ENCODE assay signal across 8 mouse cellular contexts in genomic region chr16:92565708-92566107, GRCm38 (mm10).
DNase-seq lines count a peak whose midpoint lies in the region; ATAC-seq and TF ChIP-seq lines count a peak whose summit lies in the region.

No protein-coding gene starts in this region.

- H3K9me3 ChIP-seq in kidney, embryonic 14.5 days (ENCODE audit: control insufficient read depth, low read length) = no peaks in the 10 kb centered on the region
- H3K9me3 ChIP-seq in limb, embryonic 13.5 days = no peaks in the 10 kb centered on the region

- H3K36me3 ChIP-seq in kidney, embryonic 14.5 days (ENCODE audit: control insufficient read depth, insufficient read depth, low read length) = no peaks in the 10 kb centered on the region
- H3K36me3 ChIP-seq in limb, embryonic 13.5 days = no peaks in the 10 kb centered on the region
- H3K36me3 ChIP-seq in myocyte (ENCODE audit: control insufficient read depth, insufficient read depth) = no peaks in the 10 kb centered on the region

- peak; percentile 66 for ATAC-seq in kidney, embryonic 14.5 days (ENCODE audit: low FRiP score, low TSS enrichment)
- no peak for ATAC-seq in limb, embryonic 13.5 days (ENCODE audit: low FRiP score, low read depth)

- no peak overlapping the region for H3K4me3 ChIP-seq in kidney, embryonic 14.5 days (ENCODE audit: low read length)
- no peak overlapping the region for H3K4me3 ChIP-seq in limb, embryonic 13.5 days
- no peak overlapping the region for H3K4me3 ChIP-seq in myocyte

- 1% methylated on average over 6 of the region's 6 CpGs for WGBS in kidney, embryonic 14.5 days
- WGBS in limb, embryonic 13.5 days = 1% methylated on average over 6 of the region's 6 CpGs

- DNase-seq in 3T3-L1 (ENCODE audit: low read depth, low spot score) = peak; percentile 95
- DNase-seq in adrenal gland, adult 2 months = peak; percentile 80
- DNase-seq in embryo, embryonic 11 days = peak; percentile 84
- peak; percentile 57 for DNase-seq in gastrocnemius, postnatal 25 days
- peak; percentile 65 to 90 for DNase-seq in spleen, postnatal 4 days (ENCODE audit: low spot score in 2 of 2)

- H3K4me2 ChIP-seq in kidney, embryonic 14.5 days (replicated peaks; ENCODE audit: low read depth, low read length) = 0 out of 2 replicates have a peak overlapping the region, but pooled peaks have one; percentile 17
- H3K4me2 ChIP-seq in limb, embryonic 13.5 days (replicated peaks) = peak overlapping the region; percentile 47
- peak overlapping the region; percentile 71 for H3K4me2 ChIP-seq in myocyte (ENCODE audit: low read depth)

- 0 out of 2 replicates have a peak, but pooled peaks cover 3% of the 10 kb centered on the region for H3K27me3 ChIP-seq in kidney, embryonic 14.5 days (ENCODE audit: control insufficient read depth, insufficient read depth, low read length)
- peaks cover 22% of the 10 kb centered on the region for H3K27me3 ChIP-seq in limb, embryonic 13.5 days
- H3K27me3 ChIP-seq in myocyte (ENCODE audit: control insufficient read depth, insufficient read depth, insufficient read length) = no peaks in the 10 kb centered on the region

- no peaks in the 10 kb centered on the region for H3K4me1 ChIP-seq in kidney, embryonic 14.5 days (ENCODE audit: control insufficient read depth, insufficient read depth, low read length)
- H3K4me1 ChIP-seq in limb, embryonic 13.5 days = peaks cover 12% of the 10 kb centered on the region

- no peak overlapping the region for H3ac ChIP-seq in myocyte (ENCODE audit: control insufficient read depth, insufficient read length)

- no peak overlapping the region for H3K27ac ChIP-seq in kidney, embryonic 14.5 days (ENCODE audit: low read depth, low read length)
- no peak overlapping the region for H3K27ac ChIP-seq in limb, embryonic 13.5 days

- TF ChIP-seq POLR2A in myocyte (IDR thresholded peaks at IDR 0.05; ENCODE audit: insufficient read length, low read depth) = no peak

- no peak overlapping the region for H3K9ac ChIP-seq in kidney, embryonic 14.5 days (ENCODE audit: low read depth, low read length)
- H3K9ac ChIP-seq in limb, embryonic 13.5 days = no peak overlapping the region

- no peaks in the 10 kb centered on the region for H3K79me2 ChIP-seq in myocyte (ENCODE audit: control insufficient read depth, insufficient read depth)

TF ChIP-seq in myocyte, 11 proteins besides CTCF, POLR2A, EP300 and RAD21:
- TF ChIP-seq USF1 (IDR thresholded peaks at IDR 0.05; ENCODE audit: low read depth) (no peak), MYOG (IDR thresholded peaks at IDR 0.05; ENCODE audit: control insufficient read depth in 1 of 3, insufficient read depth in 1 of 3, insufficient read length in 2 of 3, low read depth in 2 of 3) (no peak), CEBPB (IDR thresholded peaks at IDR 0.05; ENCODE audit: insufficient read depth, poor library complexity, severe bottlenecking) (no peak), MYOD1 (IDR thresholded peaks at IDR 0.05; ENCODE audit: control insufficient read depth in 1 of 3, insufficient read length in 2 of 3, low read depth in 2 of 3) (no peak), SRF (IDR thresholded peaks at IDR 0.05; ENCODE audit: control insufficient read depth, insufficient read length, low read depth) (no peak), REST (IDR thresholded peaks at IDR 0.05; ENCODE audit: insufficient read depth, insufficient read length) (no peak), POLR2AphosphoS2 (IDR thresholded peaks at IDR 0.05; ENCODE audit: insufficient read length, low read depth) (no peak), TCF12 (IDR thresholded peaks at IDR 0.05; ENCODE audit: insufficient read depth, poor library complexity, severe bottlenecking) (no peak), TCF3 (IDR thresholded peaks at IDR 0.05; ENCODE audit: insufficient read length, low read depth) (no peak), MAX (IDR thresholded peaks at IDR 0.05; ENCODE audit: low read depth) (no peak), E2F4 (IDR thresholded peaks at IDR 0.05; ENCODE audit: insufficient read depth) (no peak)

Comparison
In these comparisons a context has a peak if more than half of its experiments do, and no peak if none do; other contexts are left out.
1. H3K4me2 ChIP-seq: peak in every context shown above with its lines; median percentile 71 in myocyte; 47 in limb, embryonic 13.5 days; 17 in kidney, embryonic 14.5 days.